Mouse (Mus musculus): Measurements from ENCODE around the gene Ylpm1.

- no peak for TF ChIP-seq CTCF (IDR thresholded peaks at IDR 0.05; ENCODE audit: low read depth)
- TF ChIP-seq EP300 (IDR thresholded peaks at IDR 0.05; ENCODE audit: low read depth) = 0 out of 2 replicates have a peak, but pooled peaks have one; percentile 39
Observed at GRCm38 (mm10) chr12:84970428-84971096, 25.6 kb upstream of the Ylpm1 start, which contains the start of the genes Fcf1 and Arel1.
